Mouse (Mus musculus) limb, embryonic 11.5 days (tissue): Measurements from ENCODE around the gene 1110004F10Rik. TPM values are rescaled to one million over a fixed set of nuclear protein-coding genes. Genes with fewer than 3 reads are reported as not detected.
A peak's percentile ranks its signal among the peaks of the same experiment; 100 is the strongest.

Experiments used
- ATAC-seq: fragments of 200-750 bp; cut with Nextera tagmentation; 2 replicates; pipeline ENCODE4 v1.8.0; 2017; ENCODE audit warnings: low read depth; ENCODE audit not compliant: insufficient number of reproducible peaks, low FRiP score, low TSS enrichment
- DNase-seq: peaks from one replicate; pipeline ENCODE4 v3.0.0-alpha.2; 2015; ENCODE audit warnings: low spot score
- H3K27ac ChIP-seq: fragments of 300-500 bp; sonication (generic); replicated peaks from 2 replicates; pipeline ENCODE4 v1.5.1; 2014; ENCODE audit warnings: low read depth, mild to moderate bottlenecking, low read length
- H3K27me3 ChIP-seq: fragments of 300-500 bp; sonication (generic); 2 replicates; pipeline ENCODE4 v1.6.1; 2014; ENCODE audit warnings: mild to moderate bottlenecking, low read length, mixed read lengths; ENCODE audit not compliant: control insufficient read depth, insufficient read depth
- H3K36me3 ChIP-seq: fragments of 300-500 bp; sonication (generic); 2 replicates; pipeline ENCODE4 v1.6.1; 2014; ENCODE audit warnings: mild to moderate bottlenecking, low read length, moderate library complexity, mixed read lengths; ENCODE audit not compliant: control insufficient read depth, insufficient read depth
- H3K4me1 ChIP-seq: fragments of 300-500 bp; sonication (generic); 2 replicates; pipeline ENCODE4 v1.6.1; 2014; ENCODE audit warnings: low read length, mixed read lengths; ENCODE audit not compliant: control insufficient read depth, insufficient read depth
- H3K4me2 ChIP-seq: fragments of 300-500 bp; sonication (generic); 2 replicates; pipeline ENCODE4 v1.6.1; 2014; ENCODE audit warnings: low read depth, mild to moderate bottlenecking, moderate library complexity; ENCODE audit not compliant: severe bottlenecking
- H3K4me3 ChIP-seq: fragments of 300-500 bp; sonication (generic); 2 replicates; pipeline ENCODE4 v1.5.1; 2014; ENCODE audit warnings: low read depth, low read length
- H3K9ac ChIP-seq: fragments of 300-500 bp; sonication (generic); 2 replicates; pipeline ENCODE4 v1.6.1; 2014; ENCODE audit warnings: mild to moderate bottlenecking, low read length
- H3K9me3 ChIP-seq: fragments of 300-500 bp; sonication (generic); 2 replicates; pipeline ENCODE4 v1.6.1; 2016; ENCODE audit warnings: low read length; ENCODE audit not compliant: control insufficient read depth
- WGBS: fragments of 180-500 bp; shearing (Covaris S2); extraction: QIAGEN DNeasy Blood & Tissue Kit; methylation state at CpG from one replicate; pipeline ENCODE4 v1.1.7; 2014; 5-methylcytosine and 5-hydroxymethylcytosine counted together
- polyA plus RNA-seq: library from polyadenylated mRNA; unstranded; fragments of >200 nt; fragmentation: Nextera tagmentation; extraction: Ambion mirVana; gene quantifications from 2 replicates; pipeline ENCODE4 v1.2.1, GENCODE M21; 2014

The 1110004F10Rik gene
- polyA plus RNA-seq, result 366 and 382 TPM in 2 replicates

- no peaks in the 10 kb centered on the region for H3K9me3 ChIP-seq
- WGBS, result 0% methylated on average over 11 of the region's 11 CpGs
- peak within 1 kb of the TSS; percentile 43 for H3K4me3 ChIP-seq
- peak within 1 kb of the TSS; percentile 95 for H3K4me2 ChIP-seq
- peak within 1 kb of the TSS; percentile 38 for H3K9ac ChIP-seq
- peak within 1 kb of the TSS; percentile 36; the same call in 1 of the 2 replicates for H3K27ac ChIP-seq
- H3K36me3 ChIP-seq, result no peaks in the 10 kb centered on the region
- ATAC-seq (no peak), DNase-seq (peak; percentile 54)
- peaks cover 31% of the 10 kb centered on the region for H3K27me3 ChIP-seq
- peaks cover 11% of the 10 kb centered on the region for H3K4me1 ChIP-seq
Measured at GRCm38 (mm10) chr7:116039196-116039537, at the start of gene 1110004F10Rik. TSS of gene 1110004F10Rik (plus strand) at chr7:116039397.

- H3K36me3 ChIP-seq, result no peaks in the 10 kb centered on the region
- H3K4me1 ChIP-seq, result 0 out of 2 replicates have a peak, but pooled peaks cover 2% of the 10 kb centered on the region
- H3K4me2 ChIP-seq, result no peak overlapping the region
- DNase-seq (no peak), ATAC-seq (no peak)
- H3K4me3 ChIP-seq, result no peak overlapping the region
- WGBS, result 85% methylated on average over 4 of the region's 4 CpGs
- H3K9ac ChIP-seq, result no peak overlapping the region
- no peaks in the 10 kb centered on the region for H3K27me3 ChIP-seq
- no peak overlapping the region for H3K27ac ChIP-seq
- no peaks in the 10 kb centered on the region for H3K9me3 ChIP-seq
Measured at GRCm38 (mm10) chr7:116002726-116003125, 36.5 kb upstream of the 1110004F10Rik start.

DNA sequence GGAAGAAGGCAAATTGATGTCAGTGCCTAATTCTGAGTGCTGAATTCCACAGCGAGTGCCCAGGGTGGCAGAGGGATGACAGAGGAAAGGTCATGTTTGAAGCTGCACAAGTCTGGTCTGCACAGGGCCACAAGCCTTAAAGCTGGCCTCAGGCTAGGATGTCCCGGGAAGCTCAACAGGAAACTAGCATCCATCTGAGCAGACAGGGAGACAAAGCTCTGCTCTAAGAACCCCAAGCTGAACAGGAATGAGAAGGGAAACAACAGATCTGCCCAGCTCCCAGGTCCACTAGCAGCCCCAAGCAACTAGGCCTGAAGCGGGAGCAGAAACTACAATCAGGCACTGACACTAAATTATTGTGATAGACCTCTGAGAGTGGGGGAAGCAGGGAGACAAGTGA lies 9.2 kb upstream of the 1110004F10Rik start:
- H3K9me3 ChIP-seq, result no peaks in the 10 kb centered on the region
- H3K4me3 ChIP-seq, result no peak overlapping the region
- DNase-seq (peak; percentile 22), ATAC-seq (no peak)
- H3K27ac ChIP-seq, result no peak overlapping the region
- no peak overlapping the region; the same call in 1 of the 2 replicates for H3K9ac ChIP-seq
- peaks cover 7% of the 10 kb centered on the region for H3K4me1 ChIP-seq
- WGBS, result 40% methylated on average over 3 of the region's 3 CpGs
- peaks cover 5% of the 10 kb centered on the region for H3K27me3 ChIP-seq
- peak overlapping the region; percentile 99; the same call in 1 of the 2 replicates for H3K4me2 ChIP-seq
- no peaks in the 10 kb centered on the region for H3K36me3 ChIP-seq

GRCm38 (mm10) chr7:116030597-116031387 lies 8.4 kb upstream of the 1110004F10Rik start:
- Histone ChIP-seq H3K4me1 (peaks cover 7% of the 10 kb centered on the region), H3K9me3 (no peaks in the 10 kb centered on the region), H3K27ac (peak overlapping the region; percentile 88), H3K4me2 (peak overlapping the region; percentile 99), H3K36me3 (no peaks in the 10 kb centered on the region), H3K27me3 (peaks cover 11% of the 10 kb centered on the region), H3K4me3 (peak overlapping the region; percentile 63), H3K9ac (peak overlapping the region; percentile 91)
- WGBS, result 6% methylated on average over 26 of the region's 26 CpGs
- peak; percentile 69 for DNase-seq
- ATAC-seq, result peak; percentile 37; the same call in 1 of the 2 replicates

- no peak for DNase-seq
- Histone ChIP-seq H3K36me3 (no peaks in the 10 kb centered on the region), H3K27me3 (peaks cover 17% of the 10 kb centered on the region), H3K9me3 (no peaks in the 10 kb centered on the region), H3K4me2 (peak overlapping the region; percentile 99), H3K9ac (peak overlapping the region; percentile 91), H3K4me1 (peaks cover 7% of the 10 kb centered on the region), H3K27ac (peak overlapping the region; percentile 88), H3K4me3 (peak overlapping the region; percentile 63)
- no peak for ATAC-seq
- under 1% methylated on average over 14 of the region's 14 CpGs for WGBS
Measured at GRCm38 (mm10) chr7:116031388-116031717, 7.8 kb upstream of the 1110004F10Rik start.

DNA sequence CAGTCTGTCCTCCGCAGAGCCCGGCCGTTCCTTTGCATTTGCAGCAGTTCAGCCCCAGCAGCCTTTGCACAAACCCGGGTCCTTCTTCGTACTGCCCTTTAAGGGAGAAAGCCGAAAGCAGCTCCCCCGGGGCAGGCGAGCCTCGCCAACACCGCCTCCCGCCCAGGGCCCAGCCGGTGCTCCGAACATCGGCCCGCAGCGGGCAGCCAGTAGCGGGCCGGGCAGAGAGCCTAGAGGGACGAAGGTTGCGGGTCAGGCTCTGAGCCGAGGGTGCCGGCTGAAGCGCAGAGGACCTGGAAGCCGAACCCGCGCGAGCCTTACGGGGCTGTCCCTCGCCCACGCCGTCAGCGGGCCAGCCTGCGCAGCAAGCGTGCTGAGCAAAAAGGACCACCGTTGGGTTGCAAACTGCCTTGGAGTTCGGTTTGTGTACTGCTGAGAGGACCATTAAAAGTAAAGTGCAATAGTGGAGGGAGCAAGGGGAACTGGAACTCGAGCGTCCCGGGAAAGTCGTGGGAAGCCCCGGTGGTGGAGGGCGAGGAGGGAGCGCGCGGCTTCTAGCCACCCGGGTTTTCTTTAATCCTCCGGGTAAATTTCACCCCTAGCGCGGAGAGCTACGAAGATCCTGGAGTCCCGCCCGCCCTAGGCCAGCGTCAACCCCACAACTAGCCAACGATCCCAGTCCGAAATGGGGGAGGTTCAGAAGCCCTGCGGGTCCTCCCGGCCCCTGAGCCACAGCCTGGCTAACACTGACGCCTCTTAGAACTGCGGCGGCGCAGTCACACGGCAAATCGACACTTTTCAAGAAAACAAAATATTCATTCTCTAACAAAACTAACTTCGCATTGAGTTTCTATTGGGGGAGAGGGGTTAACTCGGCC lies 7.2 kb upstream of the 1110004F10Rik start:
- H3K4me3 ChIP-seq, result peak overlapping the region; percentile 63
- H3K4me2 ChIP-seq, result peak overlapping the region; percentile 99
- H3K36me3 ChIP-seq, result no peaks in the 10 kb centered on the region
- peak overlapping the region; percentile 91 for H3K9ac ChIP-seq
- WGBS, result under 1% methylated on average over 65 of the region's 65 CpGs
- peaks cover 7% of the 10 kb centered on the region for H3K4me1 ChIP-seq
- H3K9me3 ChIP-seq, result no peaks in the 10 kb centered on the region
- peak; percentile 79 for DNase-seq
- ATAC-seq, result peak; percentile 55; the same call in 1 of the 2 replicates
- H3K27me3 ChIP-seq, result peaks cover 22% of the 10 kb centered on the region
- H3K27ac ChIP-seq, result peak overlapping the region; percentile 88

DNA sequence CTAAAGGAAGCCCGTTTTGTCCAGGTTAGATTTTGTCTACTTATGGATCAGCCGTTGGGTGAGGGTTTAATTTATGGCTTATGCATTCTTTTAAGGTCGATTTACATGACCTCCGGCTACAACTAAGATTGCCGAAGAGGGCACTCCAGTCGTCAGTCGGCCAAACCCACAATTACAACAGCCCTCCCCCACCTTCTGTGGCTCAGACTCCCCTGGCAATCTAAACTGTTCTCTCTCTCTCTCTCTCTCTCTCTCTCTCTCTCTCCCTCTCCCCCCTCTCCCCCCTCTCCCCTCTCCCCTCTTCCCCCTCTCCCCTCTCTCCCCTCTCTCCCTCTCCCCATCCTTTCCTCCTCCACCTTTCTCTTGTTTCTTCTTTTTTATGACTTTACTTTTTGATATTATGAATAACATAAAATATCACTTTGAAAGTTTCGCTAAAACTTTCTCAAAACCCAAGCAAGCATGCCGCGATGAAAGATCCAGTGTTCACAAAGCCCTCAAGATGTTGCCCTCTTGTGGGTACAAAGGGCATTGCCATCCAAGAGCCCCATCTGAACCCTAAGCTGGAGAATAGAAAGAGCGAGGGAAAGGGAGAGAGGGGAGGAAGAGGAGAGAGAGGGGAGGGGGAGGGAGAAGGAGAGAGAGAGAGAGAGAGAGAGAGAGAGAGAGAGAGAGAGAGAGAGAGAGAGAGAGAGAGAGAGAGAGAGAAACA lies 6.4 kb upstream of the 1110004F10Rik start:
- H3K9me3 ChIP-seq, result no peaks in the 10 kb centered on the region
- peak overlapping the region; percentile 91; the same call in 1 of the 2 replicates for H3K9ac ChIP-seq
- peaks cover 7% of the 10 kb centered on the region for H3K4me1 ChIP-seq
- peaks cover 28% of the 10 kb centered on the region for H3K27me3 ChIP-seq
- no peaks in the 10 kb centered on the region for H3K36me3 ChIP-seq
- DNase-seq, result peak; percentile 84
- peak overlapping the region; percentile 99 for H3K4me2 ChIP-seq
- H3K27ac ChIP-seq, result peak overlapping the region; percentile 88
- under 1% methylated on average over 11 of the region's 11 CpGs for WGBS
- peak overlapping the region; percentile 63 for H3K4me3 ChIP-seq
- ATAC-seq, result peak; percentile 32; the same call in 1 of the 2 replicates
